In genomic region chrX:103481243-103482096, GRCm38 (mm10) we compare ENCODE assay signal across 7 mouse cellular contexts. TPM values are rescaled to one million over a fixed set of nuclear protein-coding genes. Genes with fewer than 3 reads are reported as not detected.
DNase-seq lines count a peak whose midpoint lies in the region; ATAC-seq lines count a peak whose summit lies in the region.

No protein-coding gene starts in this region.

- H3K9ac ChIP-seq in kidney, embryonic 16.5 days (replicated peaks; ENCODE audit: low read length), result peak overlapping the region; percentile 53
- peak overlapping the region; percentile 62 for H3K9ac ChIP-seq in midbrain, embryonic 11.5 days (ENCODE audit: low read length)

- peak overlapping the region; percentile 85 for H3K27ac ChIP-seq in kidney, embryonic 16.5 days (ENCODE audit: low read length)
- peak overlapping the region; percentile 54; the same call in 1 of the 2 replicates for H3K27ac ChIP-seq in midbrain, embryonic 11.5 days (ENCODE audit: low read depth, low read length)

- H3K4me2 ChIP-seq in kidney, embryonic 16.5 days (replicated peaks; ENCODE audit: low read depth, low read length), result peak overlapping the region; percentile 39
- H3K4me2 ChIP-seq in midbrain, embryonic 11.5 days, result peak overlapping the region; percentile 36

- H3K9me3 ChIP-seq in megakaryocyte, embryonic 14.5 days, result no peaks in the 10 kb centered on the region
- H3K9me3 ChIP-seq in kidney, embryonic 16.5 days (ENCODE audit: low read length), result peaks cover 3% of the 10 kb centered on the region; the same call in 1 of the 2 replicates
- H3K9me3 ChIP-seq in midbrain, embryonic 11.5 days (ENCODE audit: control insufficient read depth, low read length), result no peaks in the 10 kb centered on the region

- ATAC-seq in megakaryocyte, adult 5-6 weeks (ENCODE audit: poor library complexity, severe bottlenecking), result no peak
- peak; percentile 72 for ATAC-seq in kidney, embryonic 16.5 days (ENCODE audit: low FRiP score, low TSS enrichment)
- peak; percentile 78 for ATAC-seq in midbrain, embryonic 11.5 days (ENCODE audit: low FRiP score)

- WGBS in kidney, embryonic 16.5 days, result 60% methylated on average over 32 of the region's 32 CpGs
- 69% methylated on average over 32 of the region's 32 CpGs for WGBS in midbrain, embryonic 11.5 days

- H3K27me3 ChIP-seq in megakaryocyte, embryonic 14.5 days (replicated peaks), result no peaks in the 10 kb centered on the region
- no peaks in the 10 kb centered on the region for H3K27me3 ChIP-seq in kidney, embryonic 16.5 days (ENCODE audit: insufficient read depth, low read length)
- no peaks in the 10 kb centered on the region for H3K27me3 ChIP-seq in midbrain, embryonic 11.5 days (ENCODE audit: control insufficient read depth, insufficient read depth, low read length)

- DNase-seq in embryo, embryonic 9.5 days (ENCODE audit: extremely low spot score), result peak; percentile 20
- peak; percentile 61 for DNase-seq in forelimb bud, embryonic 11.5 days (ENCODE audit: low read depth, low spot score)
- peak; percentile 91 for DNase-seq in midbrain, embryonic 11.5 days (ENCODE audit: low spot score, missing footprints)
- DNase-seq in yolk sac, embryonic 10.5 days (ENCODE audit: low spot score), result peak; percentile 40

- H3K4me3 ChIP-seq in megakaryocyte, embryonic 14.5 days (replicated peaks), result peak overlapping the region; percentile 93
- H3K4me3 ChIP-seq in kidney, embryonic 16.5 days (ENCODE audit: low read length), result peak overlapping the region; percentile 53
- peak overlapping the region; percentile 43 for H3K4me3 ChIP-seq in midbrain, embryonic 11.5 days (ENCODE audit: low read depth, low read length)

- H3K4me1 ChIP-seq in megakaryocyte, embryonic 14.5 days, result peaks cover 13% of the 10 kb centered on the region
- no peaks in the 10 kb centered on the region for H3K4me1 ChIP-seq in kidney, embryonic 16.5 days (ENCODE audit: insufficient read depth, low read length)
- H3K4me1 ChIP-seq in midbrain, embryonic 11.5 days (ENCODE audit: control insufficient read depth, insufficient read depth, low read length), result no peaks in the 10 kb centered on the region

- no peaks in the 10 kb centered on the region for H3K36me3 ChIP-seq in megakaryocyte, embryonic 14.5 days (replicated peaks; ENCODE audit: low read length)
- H3K36me3 ChIP-seq in kidney, embryonic 16.5 days (ENCODE audit: insufficient read depth, low read length), result no peaks in the 10 kb centered on the region
- no peaks in the 10 kb centered on the region for H3K36me3 ChIP-seq in midbrain, embryonic 11.5 days (ENCODE audit: control insufficient read depth, insufficient read depth, low read length)

RNA-seq across cellular contexts. Expression of gene Gm26992, which starts 59.7 kb away (rescaled TPM):
- polyA plus RNA-seq in megakaryocyte, embryonic 14.5 days (2012; ENCODE audit: insufficient read depth, low replicate concordance), result not detected in 2 replicates
- not detected in 2 replicates for total RNA-seq in megakaryocyte, adult 5-6 weeks (2015)
- not detected in 2 replicates for total RNA-seq in megakaryocyte, adult 5-6 weeks (2017)
- not detected in 2 replicates for polyA plus RNA-seq in kidney, embryonic 16.5 days (2015; fragmentation: Nextera tagmentation; extraction: Ambion mirVana)
- polyA plus RNA-seq in midbrain, embryonic 11.5 days (2014; fragmentation: Nextera tagmentation; extraction: Ambion mirVana), result not detected in 2 replicates

Comparison
In these comparisons a context has a peak if more than half of its experiments do, and no peak if none do; other contexts are left out.
1. H3K4me3 ChIP-seq: peak in every context shown above with its lines; median percentile 93 in megakaryocyte, embryonic 14.5 days; 53 in kidney, embryonic 16.5 days; 43 in midbrain, embryonic 11.5 days.
2. DNase-seq: peak in every context shown above with its lines; median percentile 91 in midbrain, embryonic 11.5 days; 61 in forelimb bud, embryonic 11.5 days; 40 in yolk sac, embryonic 10.5 days; 20 in embryo, embryonic 9.5 days.